Mouse (Mus musculus) midbrain, embryonic 16.5 days (tissue): ENCODE results near the gene Farp1. TPM values are rescaled to one million over a fixed set of nuclear protein-coding genes. Genes with fewer than 3 reads are reported as not detected.

Experiments used
- ATAC-seq: fragments of 200-750 bp; cut with Nextera tagmentation; 2 replicates; pipeline ENCODE4 v1.8.0; 2017; ENCODE audit warnings: moderate TSS enrichment
- H3K27ac ChIP-seq: fragments of 300-500 bp; sonication (generic); 2 replicates; pipeline ENCODE4 v1.5.1; 2014; ENCODE audit warnings: mild to moderate bottlenecking, low read length, mixed read lengths
- H3K27me3 ChIP-seq: fragments of 300-500 bp; sonication (generic); 2 replicates; pipeline ENCODE4 v1.6.1; 2014; ENCODE audit warnings: low read depth, low read length, mixed read lengths; ENCODE audit not compliant: control insufficient read depth, insufficient read depth
- H3K36me3 ChIP-seq: fragments of 300-500 bp; sonication (generic); 2 replicates; pipeline ENCODE4 v1.6.1; 2014; ENCODE audit warnings: mild to moderate bottlenecking, low read length, moderate library complexity, mixed read lengths; ENCODE audit not compliant: control insufficient read depth, insufficient read depth
- H3K4me1 ChIP-seq: fragments of 300-500 bp; sonication (generic); 2 replicates; pipeline ENCODE4 v1.6.1; 2014; ENCODE audit warnings: mild to moderate bottlenecking, low read length, mixed read lengths; ENCODE audit not compliant: control insufficient read depth, insufficient read depth
- H3K4me2 ChIP-seq: fragments of 300-500 bp; sonication (generic); 2 replicates; pipeline ENCODE4 v1.6.1; 2014; ENCODE audit warnings: mild to moderate bottlenecking, low read length, mixed read lengths
- H3K4me3 ChIP-seq: fragments of 300-500 bp; sonication (generic); 2 replicates; pipeline ENCODE4 v1.5.1; 2014; ENCODE audit warnings: low read depth, mild to moderate bottlenecking, low read length, moderate library complexity, mixed read lengths
- H3K9ac ChIP-seq: fragments of 300-500 bp; sonication (generic); 2 replicates; pipeline ENCODE4 v1.6.1; 2014; ENCODE audit warnings: low read depth, low read length, mixed read lengths
- H3K9me3 ChIP-seq: fragments of 300-500 bp; sonication (generic); replicated peaks from 2 replicates; pipeline ENCODE4 v1.6.1; 2014; ENCODE audit warnings: mild to moderate bottlenecking, low read length, mixed read lengths; ENCODE audit not compliant: control insufficient read depth, poor library complexity, severe bottlenecking
- WGBS: fragments of 180-500 bp; shearing (Covaris S2); extraction: QIAGEN DNeasy Blood & Tissue Kit; methylation state at CpG from one replicate; pipeline ENCODE4 v1.1.7; 2014; 5-methylcytosine and 5-hydroxymethylcytosine counted together
- polyA plus RNA-seq: library from polyadenylated mRNA; unstranded; fragments of >200 nt; fragmentation: Nextera tagmentation; extraction: Ambion mirVana; gene quantifications from 2 replicates; pipeline ENCODE4 v1.2.1, GENCODE M21; 2015

Farp1 gene
- polyA plus RNA-seq, 1 experiment from 2014 or later = 39.8 TPM

- 68% methylated on average over 3 of the region's 3 CpGs for WGBS
- no peaks in the 10 kb centered on the region for H3K9me3 ChIP-seq
- peaks cover 14% of the 10 kb centered on the region for H3K4me1 ChIP-seq
- no peak overlapping the region for H3K27ac ChIP-seq
- ATAC-seq = no peak
- no peaks in the 10 kb centered on the region for H3K36me3 ChIP-seq
- H3K27me3 ChIP-seq = no peaks in the 10 kb centered on the region
- no peak overlapping the region for H3K4me3 ChIP-seq
- H3K9ac ChIP-seq = no peak overlapping the region
- H3K4me2 ChIP-seq = no peak overlapping the region
Measured at GRCm38 (mm10) chr14:121134414-121134813, 99.4 kb downstream of the Farp1 start.

- H3K27ac ChIP-seq = no peak overlapping the region
- peaks cover 30% of the 10 kb centered on the region for H3K4me1 ChIP-seq
- H3K36me3 ChIP-seq = no peaks in the 10 kb centered on the region
- no peak overlapping the region for H3K4me3 ChIP-seq
- no peaks in the 10 kb centered on the region for H3K9me3 ChIP-seq
- H3K27me3 ChIP-seq = no peaks in the 10 kb centered on the region
- no peak overlapping the region for H3K9ac ChIP-seq
- WGBS = 82% methylated on average over 7 of the region's 7 CpGs
- no peak for ATAC-seq
- H3K4me2 ChIP-seq = no peak overlapping the region
Measured at GRCm38 (mm10) chr14:121143831-121144455, 108.9 kb downstream of the Farp1 start.

DNA sequence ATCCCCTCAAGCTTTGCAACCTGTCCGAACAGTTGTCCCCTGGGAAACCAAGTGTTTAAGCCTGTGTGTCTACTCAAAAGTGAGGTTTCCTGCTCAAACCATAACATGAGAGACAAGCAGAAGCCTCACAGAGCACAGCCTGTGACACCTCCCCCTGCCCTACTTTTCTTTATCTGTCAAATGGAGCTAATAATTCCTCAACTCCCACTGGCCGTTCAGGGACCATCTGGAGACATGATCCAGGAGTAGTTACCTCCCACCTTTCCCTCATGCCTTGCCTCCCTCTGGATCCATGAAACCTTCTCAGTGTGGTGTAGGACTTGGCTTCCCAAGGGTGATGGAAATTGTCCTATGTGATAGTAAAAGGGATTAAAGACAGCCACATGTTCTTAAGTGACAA, 109.5 kb downstream of the Farp1 start:
- no peak for ATAC-seq
- H3K27me3 ChIP-seq = no peaks in the 10 kb centered on the region
- H3K9ac ChIP-seq = no peak overlapping the region
- peaks cover 30% of the 10 kb centered on the region for H3K4me1 ChIP-seq
- no peak overlapping the region for H3K4me2 ChIP-seq
- H3K9me3 ChIP-seq = no peaks in the 10 kb centered on the region
- no peak overlapping the region for H3K4me3 ChIP-seq
- no peaks in the 10 kb centered on the region for H3K36me3 ChIP-seq
- H3K27ac ChIP-seq = no peak overlapping the region
- 75% methylated on average over 2 of the region's 2 CpGs for WGBS

DNA sequence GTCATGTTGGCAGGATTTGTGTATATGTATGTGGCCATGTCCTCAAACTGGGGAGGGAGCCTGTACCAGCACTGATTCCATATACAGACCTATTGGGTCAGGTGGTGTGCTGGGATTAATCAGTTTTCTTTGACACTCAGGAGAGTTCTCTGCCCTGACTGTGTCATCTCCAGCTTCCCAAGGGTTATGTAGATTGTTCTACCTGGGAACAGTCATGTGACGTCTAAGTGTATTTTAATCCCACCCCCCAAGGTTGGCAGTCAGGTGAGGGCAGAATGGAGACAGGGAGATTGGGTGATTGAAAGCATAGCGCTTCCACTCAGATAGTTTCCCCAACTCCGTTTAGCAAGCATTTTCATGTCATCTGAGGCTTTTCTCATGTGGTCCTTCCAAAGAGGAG, 110.3 kb downstream of the Farp1 start:
- no peak for ATAC-seq
- H3K4me3 ChIP-seq = no peak overlapping the region
- no peak overlapping the region for H3K9ac ChIP-seq
- H3K36me3 ChIP-seq = no peaks in the 10 kb centered on the region
- WGBS = 59% methylated on average over 3 of the region's 3 CpGs
- H3K9me3 ChIP-seq = no peaks in the 10 kb centered on the region
- no peaks in the 10 kb centered on the region for H3K27me3 ChIP-seq
- peaks cover 25% of the 10 kb centered on the region for H3K4me1 ChIP-seq
- H3K27ac ChIP-seq = no peak overlapping the region
- no peak overlapping the region for H3K4me2 ChIP-seq

DNA sequence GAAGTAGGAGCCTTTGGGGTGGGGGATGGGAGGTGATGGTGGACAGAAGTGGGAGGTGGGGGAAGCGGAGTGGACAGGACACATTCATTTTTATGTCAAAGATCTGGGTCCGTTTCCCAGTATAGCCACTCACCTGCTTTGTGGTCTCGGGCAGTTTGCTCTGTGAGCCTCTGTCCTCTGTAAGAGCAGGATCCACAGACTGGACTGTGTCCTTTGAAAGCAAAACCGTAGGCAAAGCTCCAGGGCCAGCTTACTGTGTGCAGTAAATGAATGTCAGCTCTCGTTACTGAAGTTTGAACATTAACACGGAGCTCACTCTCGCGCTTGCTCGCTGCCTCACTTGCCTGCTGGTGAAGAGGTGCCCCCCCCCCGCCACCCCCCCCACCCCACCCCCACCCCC, 110.7 kb downstream of the Farp1 start:
- Histone ChIP-seq H3K27me3 (no peaks in the 10 kb centered on the region), H3K9me3 (no peaks in the 10 kb centered on the region), H3K4me1 (peaks cover 23% of the 10 kb centered on the region), H3K27ac (no peak overlapping the region), H3K9ac (no peak overlapping the region), H3K4me3 (no peak overlapping the region), H3K4me2 (no peak overlapping the region), H3K36me3 (no peaks in the 10 kb centered on the region)
- WGBS = 28% methylated on average over 10 of the region's 10 CpGs
- no peak for ATAC-seq

GRCm38 (mm10) chr14:121146213-121146612, 111.2 kb downstream of the Farp1 start:
- Histone ChIP-seq H3K36me3 (no peaks in the 10 kb centered on the region), H3K4me1 (peaks cover 23% of the 10 kb centered on the region), H3K9ac (no peak overlapping the region), H3K4me3 (no peak overlapping the region), H3K9me3 (no peaks in the 10 kb centered on the region), H3K27ac (no peak overlapping the region), H3K27me3 (no peaks in the 10 kb centered on the region), H3K4me2 (no peak overlapping the region)
- WGBS = 63% methylated on average over 7 of the region's 7 CpGs
- no peak for ATAC-seq

DNA sequence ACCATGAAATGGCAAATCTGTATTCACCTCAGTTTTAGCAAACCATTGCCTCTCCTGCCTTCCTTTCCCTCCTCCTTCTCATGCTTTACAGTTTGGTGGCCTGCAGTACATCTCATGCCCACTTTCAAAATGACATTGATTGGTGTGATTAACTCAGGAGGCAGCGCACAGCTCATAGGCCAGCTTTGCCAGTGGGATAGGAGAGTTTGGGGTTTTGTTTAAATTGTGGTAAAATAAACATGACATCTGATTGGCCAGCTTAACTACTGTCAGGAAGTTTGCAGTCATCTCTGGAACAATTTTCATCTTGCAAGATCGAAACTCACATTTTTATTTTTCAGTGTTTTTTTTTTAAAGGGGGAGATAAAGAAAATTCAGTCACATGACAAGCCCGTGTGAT, 112.0 kb downstream of the Farp1 start:
- Histone ChIP-seq H3K9me3 (no peaks in the 10 kb centered on the region), H3K4me1 (peaks cover 25% of the 10 kb centered on the region), H3K4me3 (no peak overlapping the region), H3K27ac (no peak overlapping the region), H3K9ac (no peak overlapping the region), H3K36me3 (no peaks in the 10 kb centered on the region), H3K4me2 (no peak overlapping the region), H3K27me3 (no peaks in the 10 kb centered on the region)
- ATAC-seq = no peak
- WGBS = 88% methylated on average over 3 of the region's 3 CpGs

DNA sequence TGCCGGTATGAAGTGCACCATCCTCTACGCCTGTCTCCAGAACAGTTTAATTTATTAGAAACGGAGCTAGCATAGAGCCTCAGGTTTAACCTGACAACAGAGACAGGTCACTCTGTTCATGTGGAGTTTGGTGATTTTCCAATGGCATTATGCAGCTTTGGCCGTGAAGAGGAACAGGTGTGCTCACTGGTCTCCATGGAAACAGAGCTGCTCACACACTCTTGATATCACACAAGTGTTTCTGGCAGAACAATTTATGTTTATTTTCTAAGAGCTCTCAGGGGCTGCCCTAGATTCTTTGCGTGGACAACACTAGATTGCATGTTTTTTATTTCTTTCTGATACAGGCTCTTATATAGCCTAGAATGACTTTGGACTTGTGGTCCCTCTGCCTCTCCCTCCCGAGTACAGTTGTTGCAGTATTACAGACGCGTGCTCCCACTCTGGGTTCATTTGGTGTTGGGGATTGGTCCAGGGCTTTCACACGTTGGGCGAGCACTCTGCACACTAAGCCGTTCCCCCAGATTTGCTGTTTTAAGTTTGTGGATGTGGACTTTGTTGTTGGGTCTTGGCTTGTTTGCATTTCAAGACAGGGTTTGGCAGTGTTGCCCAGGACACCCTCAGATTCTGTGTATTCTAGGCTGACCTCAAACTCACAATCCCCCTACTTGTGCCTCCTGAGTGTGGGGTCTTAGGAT, 113.2 kb downstream of the Farp1 start:
- Histone ChIP-seq H3K4me3 (no peak overlapping the region), H3K4me2 (no peak overlapping the region), H3K36me3 (no peaks in the 10 kb centered on the region), H3K27ac (peak overlapping the region; percentile 15; the same call in 1 of the 2 replicates), H3K9ac (no peak overlapping the region), H3K9me3 (no peaks in the 10 kb centered on the region), H3K27me3 (no peaks in the 10 kb centered on the region), H3K4me1 (peaks cover 35% of the 10 kb centered on the region)
- WGBS = 70% methylated on average over 11 of the region's 11 CpGs
- 0 out of 2 replicates have a peak, but pooled peaks have one; percentile 18 for ATAC-seq

DNA sequence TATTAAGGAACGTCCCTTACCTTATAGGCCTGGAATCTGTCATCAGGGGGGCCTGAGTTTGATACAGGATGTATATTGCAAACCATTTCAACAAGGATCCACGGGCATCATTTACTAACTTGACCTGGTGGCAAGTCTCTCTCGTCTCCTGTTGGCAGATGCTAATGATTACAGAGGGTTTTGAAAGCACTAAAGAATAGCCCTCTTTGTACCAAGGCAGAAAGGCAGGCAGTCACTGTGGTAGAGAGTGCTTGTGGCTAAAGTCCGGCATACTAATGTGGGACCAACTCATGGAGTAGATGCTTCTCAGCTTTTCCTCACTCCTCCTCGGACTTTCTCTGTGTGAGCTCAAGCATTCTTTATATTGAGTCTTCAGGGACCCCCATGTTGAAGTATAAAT, 115.0 kb downstream of the Farp1 start:
- Histone ChIP-seq H3K4me1 (peaks cover 47% of the 10 kb centered on the region), H3K4me3 (no peak overlapping the region), H3K9ac (no peak overlapping the region), H3K27ac (no peak overlapping the region), H3K4me2 (no peak overlapping the region), H3K36me3 (no peaks in the 10 kb centered on the region), H3K9me3 (no peaks in the 10 kb centered on the region), H3K27me3 (no peaks in the 10 kb centered on the region)
- ATAC-seq = no peak
- WGBS = 56% methylated on average over 5 of the region's 5 CpGs
